Mouse (Mus musculus): ENCODE data around the gene A430078G23Rik.

- TF ChIP-seq CTCF (IDR thresholded peaks at IDR 0.05; ENCODE audit: low read depth), result no peak
- no peak for TF ChIP-seq EP300 (IDR thresholded peaks at IDR 0.05; ENCODE audit: low read depth)
Observed at GRCm38 (mm10) chr8:3388591-3389338, 35.5 kb downstream of the A430078G23Rik start.

All from liver, embryonic 14.5 days (tissue).